Mouse (Mus musculus): ENCODE data around the gene Bub1b. TPM values are rescaled to one million over a fixed set of nuclear protein-coding genes. Genes with fewer than 3 reads are reported as not detected.

Bub1b gene
- polyA plus RNA-seq, 1 experiment = 1.9 TPM

- H3K27me3 ChIP-seq (ENCODE audit: control insufficient read depth) = peaks cover 14% of the 10 kb centered on the region
- H3K36me3 ChIP-seq (ENCODE audit: control insufficient read depth) = no peaks in the 10 kb centered on the region
- no peak overlapping the region for H3K4me3 ChIP-seq (replicated peaks)
- peaks cover 17% of the 10 kb centered on the region for H3K4me1 ChIP-seq (ENCODE audit: control insufficient read depth)
- no peaks in the 10 kb centered on the region for H3K9me3 ChIP-seq (ENCODE audit: control insufficient read depth, low read length)
- TF ChIP-seq TAL1 (IDR thresholded peaks at IDR 0.05; ENCODE audit: low read length) (no peak), GATA1 (IDR thresholded peaks at IDR 0.05; ENCODE audit: low read length) (no peak)
These were observed 84.7 kb downstream of the Bub1b start for GRCm38 (mm10) chr2:118682544-118683260.

- TF ChIP-seq GATA1 (IDR thresholded peaks at IDR 0.05; ENCODE audit: low read length) (no peak), TAL1 (IDR thresholded peaks at IDR 0.05; ENCODE audit: low read length) (no peak)
- Histone ChIP-seq H3K27me3 (ENCODE audit: control insufficient read depth) (peaks cover 3% of the 10 kb centered on the region; the same call in 1 of the 2 replicates), H3K4me1 (ENCODE audit: control insufficient read depth) (peaks cover 12% of the 10 kb centered on the region), H3K36me3 (ENCODE audit: control insufficient read depth) (no peaks in the 10 kb centered on the region; the same call in 1 of the 2 replicates), H3K9me3 (ENCODE audit: control insufficient read depth, low read length) (no peaks in the 10 kb centered on the region), H3K4me3 (replicated peaks) (no peak overlapping the region)
These were observed 87.1 kb downstream of the Bub1b start for GRCm38 (mm10) chr2:118685088-118685487.

DNA sequence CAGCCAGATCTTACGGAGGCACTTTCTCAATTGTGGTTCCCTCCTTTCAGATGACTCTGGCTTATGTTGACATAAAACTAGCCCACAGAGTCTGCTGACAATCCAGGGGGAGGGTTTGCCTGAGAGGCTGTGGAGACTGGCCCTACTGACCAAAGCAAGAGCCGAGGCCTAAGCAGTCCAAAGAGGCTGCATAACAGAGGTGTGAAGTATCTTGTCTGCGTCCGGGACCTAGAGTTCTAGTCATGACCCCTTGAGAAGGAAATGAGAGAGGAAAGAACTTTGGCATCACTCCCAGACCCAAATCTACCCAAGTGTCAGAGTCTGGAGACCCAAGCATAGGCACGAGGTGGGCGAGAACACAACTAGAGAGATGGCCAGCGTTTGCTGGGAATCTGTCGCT, 88.7 kb downstream of the Bub1b start:
- TF ChIP-seq GATA1 (IDR thresholded peaks at IDR 0.05; ENCODE audit: low read length) = no peak
- no peak for TF ChIP-seq TAL1 (IDR thresholded peaks at IDR 0.05; ENCODE audit: low read length)
- Histone ChIP-seq H3K9me3 (ENCODE audit: control insufficient read depth, low read length) (no peaks in the 10 kb centered on the region), H3K36me3 (ENCODE audit: control insufficient read depth) (no peaks in the 10 kb centered on the region; the same call in 1 of the 2 replicates), H3K4me1 (ENCODE audit: control insufficient read depth) (peaks cover 12% of the 10 kb centered on the region), H3K4me3 (replicated peaks) (no peak overlapping the region), H3K27me3 (ENCODE audit: control insufficient read depth) (peaks cover 3% of the 10 kb centered on the region; the same call in 1 of the 2 replicates)

- TF ChIP-seq GATA1 (IDR thresholded peaks at IDR 0.05; ENCODE audit: low read length) (no peak), TAL1 (IDR thresholded peaks at IDR 0.05; ENCODE audit: low read length) (no peak)
- no peak overlapping the region for H3K4me3 ChIP-seq (replicated peaks)
- peaks cover 3% of the 10 kb centered on the region for H3K4me1 ChIP-seq (ENCODE audit: control insufficient read depth)
- H3K27me3 ChIP-seq (ENCODE audit: control insufficient read depth) = no peaks in the 10 kb centered on the region; the same call in 1 of the 2 replicates
- no peaks in the 10 kb centered on the region for H3K9me3 ChIP-seq (ENCODE audit: control insufficient read depth, low read length)
- no peaks in the 10 kb centered on the region; the same call in 1 of the 2 replicates for H3K36me3 ChIP-seq (ENCODE audit: control insufficient read depth)
These were observed 89.8 kb downstream of the Bub1b start for GRCm38 (mm10) chr2:118687791-118688190.

DNA sequence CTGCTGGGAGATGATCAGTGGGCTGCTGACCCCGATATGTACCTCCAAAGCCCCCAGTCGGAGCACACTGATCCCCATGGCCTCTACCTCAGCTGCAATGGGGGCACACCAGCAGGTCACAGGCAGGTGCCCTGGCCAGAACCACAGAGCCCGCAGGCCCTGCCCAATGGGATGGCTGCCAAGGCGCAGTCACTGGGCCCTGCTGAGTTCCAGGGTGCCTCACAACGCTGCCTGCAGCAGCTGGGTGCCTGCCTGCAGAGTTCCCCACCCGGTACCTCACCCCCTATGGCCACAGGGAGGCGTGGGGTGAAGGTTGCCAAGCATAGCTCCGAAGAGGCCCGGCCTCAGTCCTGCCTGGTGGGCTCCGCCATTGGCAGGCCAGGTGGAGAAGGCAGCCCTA, 91.9 kb downstream of the Bub1b start:
- Histone ChIP-seq H3K4me1 (ENCODE audit: control insufficient read depth) (no peaks in the 10 kb centered on the region), H3K36me3 (ENCODE audit: control insufficient read depth) (no peaks in the 10 kb centered on the region; the same call in 1 of the 2 replicates), H3K27me3 (ENCODE audit: control insufficient read depth) (peaks cover 4% of the 10 kb centered on the region; the same call in 1 of the 2 replicates), H3K4me3 (replicated peaks) (no peak overlapping the region), H3K9me3 (ENCODE audit: control insufficient read depth, low read length) (no peaks in the 10 kb centered on the region)
- no peak for TF ChIP-seq TAL1 (IDR thresholded peaks at IDR 0.05; ENCODE audit: low read length)
- no peak for TF ChIP-seq GATA1 (IDR thresholded peaks at IDR 0.05; ENCODE audit: low read length)

Other genes starting within 250 kb of the Bub1b start
- gene Gpr176, start 224.8 kb upstream of the Bub1b start, polyA plus RNA-seq (2012) = not detected in 2 replicates
- 0.15 and 0.24 TPM in 2 replicates for gene Eif2ak4, start 209.6 kb upstream of the Bub1b start, polyA plus RNA-seq (2012)
- 4.5 and 5.8 TPM in 2 replicates for gene Srp14, start 118.5 kb upstream of the Bub1b start, polyA plus RNA-seq (2012)
- 0.18 TPM in 1 of 2 replicates, not detected in the other for gene Bmf, start 48.5 kb upstream of the Bub1b start, polyA plus RNA-seq (2012)
- 0.42 and 0.64 TPM in 2 replicates for gene Pak6, start 65.1 kb downstream of the Bub1b start, polyA plus RNA-seq (2012)
- 0.01 TPM in 1 of 2 replicates, not detected in the other for gene Ankrd63, start 105.8 kb downstream of the Bub1b start, polyA plus RNA-seq (2012)
- gene Plcb2, start 130.2 kb downstream of the Bub1b start, polyA plus RNA-seq (2012) = 0.07 and 0.16 TPM in 2 replicates
- gene Inafm2, start 147.5 kb downstream of the Bub1b start, polyA plus RNA-seq (2012) = 2.5 and 3.0 TPM in 2 replicates
- gene Ccdc9b, start 164.4 kb downstream of the Bub1b start, polyA plus RNA-seq (2012) = not detected in 2 replicates
- gene Phgr1, start 174.6 kb downstream of the Bub1b start, polyA plus RNA-seq (2012) = not detected in 2 replicates
- 0.02 TPM in 1 of 2 replicates, not detected in the other for gene Disp2, start 181.5 kb downstream of the Bub1b start, polyA plus RNA-seq (2012)
- gene Knstrn, start 215.8 kb downstream of the Bub1b start, polyA plus RNA-seq (2012) = 26.7 and 32.4 TPM in 2 replicates

Data from erythroblast, embryonic 14.5 days (primary cell).